Mouse (Mus musculus): ENCODE data around the gene Fkbp5. TPM values are rescaled to one million over a fixed set of nuclear protein-coding genes. Genes with fewer than 3 reads are reported as not detected.

The Fkbp5 gene
- total and polyA plus RNA-seq, 3 experiments, result 14.4 to 31.4 (median 22.6) TPM

DNA sequence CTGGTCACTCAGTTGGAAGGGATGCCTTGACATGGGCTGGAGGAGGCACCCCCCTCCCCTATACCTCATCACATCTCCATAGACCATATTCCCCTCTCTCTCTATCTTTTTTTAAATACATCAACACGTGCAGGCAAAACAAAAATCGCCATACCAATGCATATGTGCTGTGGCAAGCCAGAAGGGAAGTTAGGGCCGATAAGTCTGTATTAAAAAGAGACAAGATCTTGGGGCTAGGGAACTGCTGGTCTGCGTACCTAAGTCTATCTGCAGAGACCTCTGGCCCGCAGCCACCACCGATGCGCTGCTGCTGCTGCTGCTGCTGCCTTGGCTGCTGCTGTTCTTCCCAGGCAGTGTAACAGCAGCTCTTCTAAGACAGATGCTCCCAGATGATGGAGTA, 122.3 kb downstream of the Fkbp5 start:
- dilution Hi-C loops (cut with MboI; ENCODE audit: extremely low pct_ligation_motif_present, extremely low pct_unique_long_range_greater_than_20kb, low sequenced_read_pairs) (no loop called here), in situ Hi-C loops (cut with MboI; ENCODE audit: low pct_ligation_motif_present, low pct_unique_long_range_greater_than_20kb, low sequenced_read_pairs) (no loop called here)
- no peak overlapping the region for H3K4me3 ChIP-seq (replicated peaks in 1 of 3; ENCODE audit: low read depth in 2 of 3, low read length in 2 of 3, poor library complexity in 1 of 3)

DNA sequence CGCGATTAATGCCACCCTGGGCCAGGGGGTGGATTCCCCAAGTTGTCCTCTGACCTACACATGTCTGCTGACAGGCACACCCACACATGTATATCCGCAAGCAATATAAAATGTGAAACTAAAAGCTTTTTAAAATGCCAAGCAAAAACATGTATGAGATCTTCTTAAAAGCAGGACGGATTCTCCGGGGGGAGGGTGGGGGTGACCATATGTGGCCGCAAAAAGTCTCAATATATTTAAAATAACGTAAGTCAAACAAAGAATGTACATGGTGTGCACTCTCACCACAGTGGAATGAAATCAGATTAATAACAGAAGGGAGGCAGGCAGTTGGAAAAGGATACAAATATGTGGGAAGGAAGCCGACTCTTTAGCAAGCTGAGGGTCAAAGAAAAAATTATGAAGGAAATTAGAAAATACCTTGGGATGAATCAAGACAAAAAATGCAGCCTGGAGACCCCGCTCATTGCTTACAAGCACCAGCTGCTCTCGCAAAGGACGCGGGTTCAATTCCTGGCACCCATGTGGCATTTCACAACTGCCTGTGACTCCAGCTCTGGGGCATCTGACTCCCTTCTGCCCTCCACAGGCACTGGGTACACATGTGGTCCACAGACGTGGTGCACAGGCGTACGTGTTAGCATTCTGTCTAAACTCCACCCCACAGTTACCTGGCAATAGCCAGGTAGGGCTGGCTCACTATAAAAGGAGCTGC, 123.1 kb downstream of the Fkbp5 start:
- Histone ChIP-seq H3K4me2 (ENCODE audit: insufficient read depth, low read depth, poor library complexity, severe bottlenecking) (no peak overlapping the region), H3K27ac (ENCODE audit: insufficient read depth, low read depth) (no peak overlapping the region), H3K36me3 (replicated peaks in 1 of 2; ENCODE audit: control insufficient read depth in 1 of 2, insufficient read depth in 1 of 2, low read length in 1 of 2) (peaks cover 6 to 12% of the 10 kb centered on the region in 2 experiments), H3K9ac (ENCODE audit: insufficient read depth, low read depth) (no peak overlapping the region), H3K27me3 (replicated peaks) (no peaks in the 10 kb centered on the region), H3K4me3 (replicated peaks in 1 of 3; ENCODE audit: low read depth in 2 of 3, low read length in 2 of 3, poor library complexity in 1 of 3) (no peak overlapping the region), H3K79me2 (replicated peaks; ENCODE audit: control insufficient read depth, extremely low read depth, insufficient read depth, poor library complexity, severe bottlenecking) (no peaks in the 10 kb centered on the region), H3K9me3 (replicated peaks; ENCODE audit: low read length) (peaks cover under 1% of the 10 kb centered on the region), H3K4me1 (ENCODE audit: control insufficient read depth in 1 of 2, insufficient read depth in 2 of 2) (peaks cover 0 to 7% of the 10 kb centered on the region in 2 experiments; a peak in 2 of 4 replicates)
- TF ChIP-seq NELFE (IDR thresholded peaks at IDR 0.05; ENCODE audit: low read depth, low read length), result no peak
- dilution Hi-C loops (cut with MboI; ENCODE audit: extremely low pct_ligation_motif_present, extremely low pct_unique_long_range_greater_than_20kb, low sequenced_read_pairs) (no loop called here), in situ Hi-C loops (cut with MboI; ENCODE audit: low pct_ligation_motif_present, low pct_unique_long_range_greater_than_20kb, low sequenced_read_pairs) (no loop called here)
- DNase-seq (ENCODE audit: extremely low read depth), result no peak

More for the DNA sequence above, 122.3 kb downstream of the Fkbp5 start:
- Histone ChIP-seq H3K9me3 (replicated peaks; ENCODE audit: low read length) (no peaks in the 10 kb centered on the region), H3K4me2 (ENCODE audit: insufficient read depth, low read depth, poor library complexity, severe bottlenecking) (no peak overlapping the region), H3K27ac (ENCODE audit: insufficient read depth, low read depth) (no peak overlapping the region), H3K4me1 (ENCODE audit: control insufficient read depth in 1 of 2, insufficient read depth in 2 of 2) (peaks cover 0 to 7% of the 10 kb centered on the region in 2 experiments; a peak in 2 of 4 replicates), H3K9ac (ENCODE audit: insufficient read depth, low read depth) (no peak overlapping the region), H3K79me2 (replicated peaks; ENCODE audit: control insufficient read depth, extremely low read depth, insufficient read depth, poor library complexity, severe bottlenecking) (no peaks in the 10 kb centered on the region), H3K36me3 (replicated peaks in 1 of 2; ENCODE audit: control insufficient read depth in 1 of 2, insufficient read depth in 1 of 2, low read length in 1 of 2) (peaks cover 11 to 20% of the 10 kb centered on the region in 2 experiments), H3K27me3 (replicated peaks) (no peaks in the 10 kb centered on the region)
- no peak for DNase-seq (ENCODE audit: extremely low read depth)
- TF ChIP-seq EP300 (IDR thresholded peaks at IDR 0.05; ENCODE audit: low read length) (no peak), IRF4 (IDR thresholded peaks at IDR 0.05; ENCODE audit: low read depth, low read length) (no peak)

DNA sequence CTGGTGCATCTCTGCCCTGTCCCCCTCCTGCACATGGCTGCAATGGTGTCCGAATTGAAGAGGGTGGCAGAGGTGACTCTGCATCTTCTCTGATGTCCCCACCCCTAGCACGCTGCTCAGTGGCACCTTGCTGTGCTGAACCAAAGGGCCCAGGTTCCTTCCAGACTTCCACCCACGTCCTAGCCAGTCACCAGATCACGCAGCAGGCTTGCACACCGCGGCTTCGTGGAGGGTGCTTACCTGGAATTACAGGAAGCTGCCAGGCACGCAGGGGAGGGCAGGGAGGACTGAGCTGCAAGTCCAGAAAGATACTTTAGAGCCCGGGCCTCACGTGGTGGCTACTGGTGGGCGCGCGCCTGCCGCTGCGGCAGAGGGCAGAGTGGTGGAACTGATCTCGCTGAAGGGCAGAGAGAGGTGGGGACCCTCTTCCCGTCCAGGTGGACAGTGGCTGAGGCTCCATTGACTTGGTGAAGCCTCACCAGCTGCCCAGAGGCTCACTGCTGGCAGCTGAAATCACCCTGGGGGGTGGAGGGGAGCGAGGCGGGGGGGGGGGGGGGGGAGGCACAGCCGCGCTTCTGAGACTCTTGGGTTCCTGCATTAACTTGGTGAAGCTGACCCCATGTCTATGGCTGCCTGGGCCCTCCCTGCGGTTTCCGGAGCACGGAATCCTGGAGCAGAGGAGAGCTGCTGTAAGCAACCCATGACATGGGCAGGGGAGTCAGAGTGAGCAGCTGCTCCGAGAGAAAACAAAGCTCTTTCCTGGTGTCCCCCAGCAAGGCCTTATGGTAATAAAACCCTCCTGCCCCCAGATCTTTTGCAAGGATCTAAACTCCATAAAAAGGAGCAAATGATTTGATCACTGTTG, 125.5 kb downstream of the Fkbp5 start:
- no peak overlapping the region for H3K4me3 ChIP-seq (replicated peaks in 1 of 3; ENCODE audit: low read depth in 2 of 3, low read length in 2 of 3, poor library complexity in 1 of 3)
- H3K9ac ChIP-seq (ENCODE audit: insufficient read depth, low read depth), result no peak overlapping the region
- no peak for DNase-seq (ENCODE audit: extremely low read depth)
- H3K27ac ChIP-seq (ENCODE audit: insufficient read depth, low read depth), result no peak overlapping the region
- in situ Hi-C loops (cut with MboI; ENCODE audit: low pct_ligation_motif_present, low pct_unique_long_range_greater_than_20kb, low sequenced_read_pairs), result no loop called here
- H3K9me3 ChIP-seq (replicated peaks; ENCODE audit: low read length), result peaks cover 13% of the 10 kb centered on the region
- TF ChIP-seq TCF12 (IDR thresholded peaks at IDR 0.05; ENCODE audit: low read depth, low read length) (no peak), POLR2AphosphoS2 (IDR thresholded peaks at IDR 0.05; ENCODE audit: low read depth, low read length) (no peak), MEF2A (IDR thresholded peaks at IDR 0.05; ENCODE audit: borderline replicate concordance, low read depth, low read length) (no peak), MAFK (IDR thresholded peaks at IDR 0.05; ENCODE audit: insufficient replicate concordance, low read length) (no peak), SIN3A (IDR thresholded peaks at IDR 0.05; ENCODE audit: low read length) (no peak), TBP (conservative IDR thresholded peaks at IDR 0.05; ENCODE audit: low read depth, low read length) (no peak), SMC3 (IDR thresholded peaks at IDR 0.05; ENCODE audit: low read depth, low read length) (no peak), CTCF (conservative IDR thresholded peaks at IDR 0.05 in 1 of 2, IDR thresholded peaks at IDR 0.05 in 1 of 2; ENCODE audit: low read depth in 2 of 2, low read length in 2 of 2) (no peak), POLR2A (IDR thresholded peaks at IDR 0.05; ENCODE audit: low read depth, low read length) (no peak), NELFE (IDR thresholded peaks at IDR 0.05; ENCODE audit: low read depth, low read length) (no peak), CHD2 (IDR thresholded peaks at IDR 0.05; ENCODE audit: low read length) (no peak), JUND (conservative IDR thresholded peaks at IDR 0.05; ENCODE audit: low read depth, low read length) (no peak), ELF1 (IDR thresholded peaks at IDR 0.05; ENCODE audit: low read depth, low read length) (no peak), EP300 (IDR thresholded peaks at IDR 0.05; ENCODE audit: low read length) (no peak), ZNF384 (IDR thresholded peaks at IDR 0.05; ENCODE audit: low read depth, low read length) (no peak), USF2 (conservative IDR thresholded peaks at IDR 0.05; ENCODE audit: low read depth, low read length) (no peak), BHLHE40 (IDR thresholded peaks at IDR 0.05; ENCODE audit: low read depth, low read length) (no peak), KAT2A (IDR thresholded peaks at IDR 0.05; ENCODE audit: insufficient replicate concordance, low read length) (no peak), MYC (IDR thresholded peaks at IDR 0.05; ENCODE audit: low read depth, low read length) (no peak)
- H3K27me3 ChIP-seq (replicated peaks), result no peaks in the 10 kb centered on the region
- dilution Hi-C loops (cut with MboI; ENCODE audit: extremely low pct_ligation_motif_present, extremely low pct_unique_long_range_greater_than_20kb, low sequenced_read_pairs), result no loop called here
- peaks cover 0 to 2% of the 10 kb centered on the region in 2 experiments for H3K36me3 ChIP-seq (replicated peaks in 1 of 2; ENCODE audit: control insufficient read depth in 1 of 2, insufficient read depth in 1 of 2, low read length in 1 of 2)
- peaks cover 0 to 5% of the 10 kb centered on the region in 2 experiments; a peak in 2 of 4 replicates for H3K4me1 ChIP-seq (ENCODE audit: control insufficient read depth in 1 of 2, insufficient read depth in 2 of 2)
- H3K4me2 ChIP-seq (ENCODE audit: insufficient read depth, low read depth, poor library complexity, severe bottlenecking), result no peak overlapping the region
- no peaks in the 10 kb centered on the region for H3K79me2 ChIP-seq (replicated peaks; ENCODE audit: control insufficient read depth, extremely low read depth, insufficient read depth, poor library complexity, severe bottlenecking)
